Mouse (Mus musculus): ENCODE data around the gene Phf1. TPM values are rescaled to one million over a fixed set of nuclear protein-coding genes. Genes with fewer than 3 reads are reported as not detected.

The Phf1 gene
- polyA plus RNA-seq, 1 experiment, result 18.8 TPM

- no peak for TF ChIP-seq GATA1 (IDR thresholded peaks at IDR 0.05; ENCODE audit: low read length)
These were observed 1.3 kb downstream of the Phf1 start for GRCm38 (mm10) chr17:26933885-26934827.

- TF ChIP-seq GATA1 (IDR thresholded peaks at IDR 0.05; ENCODE audit: low read length), result no peak
These were observed 2.2 kb downstream of the Phf1 start for GRCm38 (mm10) chr17:26935027-26935426.

DNA sequence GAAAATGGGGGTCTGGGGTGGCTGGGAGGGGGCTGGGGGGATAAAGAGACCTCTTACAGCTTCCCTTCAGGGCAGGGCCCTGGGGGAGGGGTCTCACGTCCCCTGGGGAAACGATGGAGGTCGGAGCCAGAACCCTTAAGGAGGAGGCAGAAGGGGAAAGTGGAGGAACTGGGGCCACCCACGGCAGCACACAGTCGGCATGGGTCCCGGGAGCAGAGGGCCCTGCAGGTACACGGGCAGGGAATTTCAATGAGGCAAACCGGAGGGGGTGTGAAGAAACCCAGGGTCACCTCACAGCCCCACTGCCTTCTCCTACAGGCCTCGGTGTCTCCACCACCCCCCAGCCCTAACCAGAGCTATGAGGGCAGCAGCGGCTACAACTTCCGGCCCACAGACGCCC, 3.6 kb downstream of the Phf1 start:
- no peak for TF ChIP-seq GATA1 (IDR thresholded peaks at IDR 0.05; ENCODE audit: low read length)

DNA sequence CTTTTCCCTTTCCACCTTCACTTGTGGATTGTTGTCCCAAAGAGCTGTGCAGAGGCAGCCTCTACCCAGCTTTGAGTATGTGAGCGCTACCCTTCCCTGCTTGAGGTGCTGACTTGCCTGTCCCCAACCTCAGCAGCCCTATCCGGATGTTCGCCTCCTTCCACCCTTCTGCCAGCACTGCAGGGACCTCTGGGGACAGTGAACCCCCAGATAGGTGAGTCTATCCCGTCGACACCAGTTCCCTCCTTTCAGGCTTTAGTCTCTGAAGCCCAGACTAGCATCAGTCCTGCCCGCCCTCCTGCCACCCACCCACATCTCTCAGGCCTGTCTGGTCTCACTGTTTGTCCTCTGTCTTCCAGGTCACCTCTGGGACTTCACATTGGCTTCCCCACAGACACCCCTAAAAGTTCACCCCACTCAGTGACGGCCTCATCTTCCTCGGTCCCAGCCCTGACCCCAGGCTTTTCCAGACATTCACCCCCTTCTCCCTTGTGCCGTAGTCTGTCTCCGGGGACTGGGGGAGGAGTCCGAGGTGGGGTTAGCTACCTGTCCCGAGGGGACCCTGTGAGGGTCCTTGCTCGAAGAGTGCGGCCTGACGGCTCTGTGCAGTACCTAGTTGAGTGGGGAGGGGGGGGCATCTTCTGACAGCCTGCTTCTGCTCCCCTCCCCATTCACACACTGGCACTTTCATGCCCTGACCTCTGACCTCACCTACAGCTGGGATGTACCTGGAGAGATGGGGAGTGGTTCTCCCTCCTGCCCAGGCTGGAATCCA, 4.3 kb downstream of the Phf1 start:
- no peak for TF ChIP-seq GATA1 (IDR thresholded peaks at IDR 0.05; ENCODE audit: low read length)

DNA sequence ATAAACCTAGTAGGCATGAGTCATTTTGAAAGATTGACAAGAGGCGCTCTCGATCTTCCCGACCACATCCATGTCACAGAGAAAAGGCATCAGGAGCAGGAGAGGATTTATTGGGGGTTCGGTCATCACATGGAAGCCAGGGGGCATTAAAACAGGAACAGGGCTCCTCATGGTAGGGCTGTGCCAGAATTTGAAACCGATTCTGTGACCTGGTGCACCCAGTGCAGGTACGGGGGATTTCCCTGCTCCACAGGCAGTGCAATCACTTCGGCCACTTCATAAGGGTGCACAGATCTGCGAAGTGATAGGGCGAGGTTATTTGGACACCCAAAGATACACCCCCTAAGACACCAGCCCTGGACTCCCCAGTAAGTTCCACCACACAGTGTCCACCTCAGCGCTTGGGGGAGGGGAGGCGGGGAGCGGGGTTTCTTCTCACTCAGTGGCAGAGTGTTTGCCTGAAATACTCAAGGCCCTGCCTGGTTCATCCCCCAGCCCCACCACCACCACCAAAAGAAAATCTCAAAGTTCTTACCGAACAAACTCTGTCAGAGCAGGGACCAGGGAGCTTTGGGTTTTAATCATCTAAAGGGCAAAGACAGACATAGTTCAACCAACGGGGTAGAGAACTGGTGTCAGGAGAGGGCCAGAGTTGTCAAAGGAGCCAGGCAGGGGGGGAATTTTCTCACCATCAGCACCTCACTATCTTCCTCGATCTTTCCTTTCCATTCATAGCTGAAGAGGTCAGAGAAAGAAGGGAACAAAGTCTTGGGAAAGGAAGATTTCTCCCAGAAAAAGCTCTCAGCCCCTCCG, 5.2 kb downstream of the Phf1 start:
- no peak for TF ChIP-seq GATA1 (IDR thresholded peaks at IDR 0.05; ENCODE audit: low read length)

GRCm38 (mm10) chr17:26938731-26939130, 5.9 kb downstream of the Phf1 start:
- no peak for TF ChIP-seq GATA1 (IDR thresholded peaks at IDR 0.05; ENCODE audit: low read length)

GRCm38 (mm10) chr17:26939178-26939972, 6.5 kb downstream of the Phf1 start, which contains the start of gene Cuta:
Gene Cuta, minus strand, starts transcription at chr17:26939569.
- TF ChIP-seq GATA1 (IDR thresholded peaks at IDR 0.05; ENCODE audit: low read length), result no peak

DNA sequence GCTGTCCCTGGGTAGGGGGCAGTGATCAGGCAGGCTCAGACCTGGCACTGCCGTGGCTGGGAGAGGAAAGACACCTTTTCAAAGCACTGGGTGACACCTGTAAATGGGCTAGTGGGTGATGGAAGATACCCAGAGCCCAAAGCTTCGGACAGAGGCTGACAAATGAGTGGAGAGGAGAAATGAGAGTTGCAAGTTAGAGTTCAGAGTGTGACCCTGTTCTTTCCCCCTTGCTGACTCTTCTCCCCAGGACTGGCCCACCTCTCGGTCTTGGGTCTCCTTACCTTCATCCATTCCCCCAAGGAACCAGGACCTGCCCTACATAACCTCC, 7.1 kb downstream of the Phf1 start:
- no peak for TF ChIP-seq GATA1 (IDR thresholded peaks at IDR 0.05; ENCODE audit: low read length)

DNA sequence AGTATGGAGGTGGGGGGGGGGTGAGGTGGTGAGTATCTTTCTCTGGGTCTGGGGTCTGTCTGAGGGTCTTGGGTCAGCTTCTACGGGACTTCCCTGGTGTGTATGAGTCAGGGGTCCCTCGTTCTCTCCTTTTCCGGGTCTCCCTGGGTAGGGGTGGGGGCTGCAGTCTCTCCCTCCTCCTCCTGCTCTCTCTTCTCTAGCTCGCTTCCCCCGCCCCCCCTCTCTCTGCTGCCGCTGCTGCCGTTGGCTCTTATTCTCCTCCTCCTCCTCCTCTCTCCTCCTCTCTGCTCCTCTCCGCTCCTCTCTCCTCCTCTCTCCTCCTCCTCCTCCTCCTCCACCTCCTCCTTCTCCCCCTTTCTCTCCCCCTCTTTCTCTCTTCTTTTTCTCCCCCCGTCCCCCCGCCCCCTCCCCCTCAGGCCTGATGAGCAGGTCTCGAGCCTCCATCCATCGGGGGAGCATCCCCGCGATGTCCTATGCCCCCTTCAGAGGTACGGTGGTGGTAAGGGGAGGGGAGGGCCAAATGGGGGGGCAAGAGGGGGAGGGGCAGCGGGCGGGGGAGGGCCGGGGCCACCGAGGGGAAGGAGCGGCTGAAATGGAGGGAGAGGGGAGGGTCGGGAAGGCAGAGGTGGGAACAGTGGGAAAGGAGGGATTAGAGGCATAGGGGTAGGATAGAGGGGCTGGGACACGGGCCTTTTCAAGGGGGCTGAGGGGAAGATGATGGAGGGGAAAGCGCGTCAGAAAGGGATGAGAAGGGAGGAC, 8.4 kb downstream of the Phf1 start, which contains the start of gene Syngap1:
TSS of gene Syngap1 (plus strand) at position 223 of the 759 bp plus-strand sequence.
- TF ChIP-seq GATA1 (IDR thresholded peaks at IDR 0.05; ENCODE audit: low read length), result no peak

DNA sequence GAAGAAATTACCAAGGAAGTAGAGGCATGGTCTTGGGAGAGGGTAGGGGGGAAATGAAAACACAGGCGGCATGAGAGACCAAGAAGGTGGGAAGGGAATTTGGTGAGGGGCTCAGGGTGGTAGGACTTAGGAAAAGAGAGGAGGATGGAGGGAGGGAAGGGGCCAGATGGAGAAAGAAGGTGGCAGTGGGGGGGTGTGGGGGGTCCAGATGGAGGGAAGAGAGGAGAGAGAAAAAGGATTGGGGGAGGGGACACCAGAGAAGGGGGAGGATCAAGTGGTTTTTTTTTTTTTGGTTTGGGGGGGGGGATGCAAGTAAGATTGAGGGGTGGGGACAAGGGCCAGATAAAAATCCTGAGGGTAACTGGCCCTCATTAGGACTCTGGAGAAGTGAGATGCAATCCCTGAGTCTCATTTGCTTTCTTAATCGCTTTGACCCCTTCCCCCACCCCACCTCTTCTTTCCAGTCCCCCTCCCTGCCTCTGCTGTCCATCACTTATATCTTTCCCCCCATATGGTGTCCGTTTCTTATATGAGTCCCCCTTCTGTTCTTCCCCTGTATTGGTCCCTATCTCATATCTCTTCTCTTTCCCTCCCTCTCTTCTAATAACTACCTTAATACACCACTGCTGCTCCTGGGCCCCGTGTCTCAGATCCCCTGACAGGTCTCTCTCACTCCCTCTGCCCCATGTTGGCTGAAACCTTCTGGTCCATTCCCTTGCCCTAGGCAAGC, 9.2 kb downstream of the Phf1 start:
- no peak for TF ChIP-seq GATA1 (IDR thresholded peaks at IDR 0.05; ENCODE audit: low read length)

GRCm38 (mm10) chr17:26945824-26946495, 13.1 kb downstream of the Phf1 start:
- TF ChIP-seq GATA1 (IDR thresholded peaks at IDR 0.05; ENCODE audit: low read length), result no peak

DNA sequence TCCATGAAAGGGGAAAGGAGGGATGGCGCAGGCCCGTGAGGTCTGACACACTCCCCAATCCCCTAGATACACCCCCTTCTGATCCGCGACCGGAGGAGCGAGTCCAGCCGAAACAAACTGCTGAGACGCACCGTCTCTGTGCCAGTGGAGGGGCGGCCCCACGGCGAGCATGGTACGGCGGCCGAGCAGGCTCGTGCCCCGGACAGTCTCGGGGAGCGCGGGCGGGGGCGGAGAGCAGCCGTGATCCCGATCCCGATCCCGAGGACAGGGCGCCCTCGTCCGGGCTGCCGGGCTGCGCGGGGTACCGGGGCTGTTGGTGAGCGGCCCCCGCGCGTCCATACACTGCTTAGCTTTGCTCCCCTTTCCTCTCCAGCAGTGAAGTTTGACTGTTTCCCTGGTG, 13.7 kb downstream of the Phf1 start:
- no peak for TF ChIP-seq GATA1 (IDR thresholded peaks at IDR 0.05; ENCODE audit: low read length)
